In the genomic region with DNA sequence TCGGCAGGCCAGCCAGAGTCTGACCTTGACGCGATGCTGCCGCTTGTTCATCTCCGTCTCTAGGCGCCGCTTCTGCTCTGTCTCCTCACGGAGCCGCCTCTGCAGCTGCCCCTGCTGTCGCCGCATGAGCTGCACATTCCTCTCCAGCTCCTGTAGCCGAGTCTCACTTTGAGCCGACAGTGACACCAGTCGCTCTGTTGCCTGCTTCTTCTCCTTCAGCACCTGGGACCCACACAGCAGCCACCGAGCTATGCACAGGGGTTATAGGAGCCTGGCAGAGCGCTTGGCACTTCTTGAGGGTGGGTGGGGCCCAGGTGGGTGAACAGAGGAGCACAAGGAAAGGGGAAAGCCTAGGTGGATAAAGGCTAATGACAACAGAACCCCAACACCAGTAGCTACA, we compare ENCODE assay signal across 27 mouse cellular contexts. TPM values are rescaled to one million over a fixed set of nuclear protein-coding genes. Genes with fewer than 3 reads are reported as not detected.
"Had no signal": no experiment of that assay in that cellular context is flagged by ENCODE, and none has a peak within 500 bp of the region (broad histone marks: within the 10 kb centered on the region; RNA-seq: fewer than 3 reads in every experiment).

No protein-coding gene starts in this region.

- ATAC-seq: liver, embryonic 12.5 days; midbrain, embryonic 13.5 days; midbrain, embryonic 16.5 days had no signal

- H3K4me2 ChIP-seq: kidney, embryonic 15.5 days; limb, embryonic 13.5 days; liver, embryonic 12.5 days; liver, embryonic 15.5 days; lung, embryonic 15.5 days; midbrain, embryonic 13.5 days; neural tube, embryonic 13.5 days had no signal

- H3K27me3 ChIP-seq: kidney, embryonic 15.5 days; limb, embryonic 13.5 days; liver, embryonic 12.5 days; liver, embryonic 15.5 days; lung, embryonic 15.5 days; midbrain, embryonic 13.5 days; neural tube, embryonic 13.5 days had no signal

- H3K4me1 ChIP-seq: kidney, embryonic 15.5 days; limb, embryonic 10.5 days; limb, embryonic 13.5 days; liver, embryonic 12.5 days; liver, embryonic 15.5 days; lung, embryonic 15.5 days; megakaryocyte, embryonic 14.5 days; midbrain, embryonic 10.5 days; midbrain, embryonic 13.5 days; neural tube, embryonic 13.5 days had no signal

- H3K27ac ChIP-seq: kidney, embryonic 15.5 days; limb, embryonic 10.5 days; limb, embryonic 13.5 days; liver, embryonic 12.5 days; liver, embryonic 15.5 days; lung, embryonic 15.5 days; midbrain, embryonic 10.5 days; midbrain, embryonic 13.5 days; neural tube, embryonic 13.5 days had no signal

- H3K4me3 ChIP-seq: kidney, embryonic 15.5 days; limb, embryonic 10.5 days; limb, embryonic 13.5 days; liver, embryonic 12.5 days; liver, embryonic 15.5 days; lung, embryonic 15.5 days; megakaryocyte, embryonic 14.5 days; midbrain, embryonic 10.5 days; midbrain, embryonic 13.5 days; myocyte; neural tube, embryonic 13.5 days had no signal

- DNase-seq: kidney, postnatal 10 days; kidney, postnatal 36 days; liver; lung, adult 18-20 months; lung, postnatal 10 days; lung, postnatal 36 days; retina, postnatal 1 day; thymus, adult 18-20 months; thymus, postnatal 36 days had no signal

- H3K9ac ChIP-seq: kidney, embryonic 15.5 days; limb, embryonic 13.5 days; liver, embryonic 12.5 days; liver, embryonic 15.5 days; lung, embryonic 15.5 days; midbrain, embryonic 13.5 days; neural tube, embryonic 13.5 days had no signal

- H3K9me3 ChIP-seq: kidney, embryonic 15.5 days; limb, embryonic 10.5 days; limb, embryonic 13.5 days; liver, embryonic 12.5 days; liver, embryonic 15.5 days; lung, embryonic 15.5 days; megakaryocyte, embryonic 14.5 days; midbrain, embryonic 10.5 days; midbrain, embryonic 13.5 days; neural tube, embryonic 13.5 days had no signal

RNA-seq across cellular contexts. Expression of a gene that starts 12.8 kb away (rescaled TPM):
- total RNA-seq: monocyte, adult 5-6 weeks had no signal

RNA-seq across cellular contexts. Expression of a gene that starts 29.9 kb away (rescaled TPM):
- total RNA-seq: left cerebral cortex, adult 18-20 months; left cerebral cortex, postnatal 25 days; monocyte, adult 5-6 weeks; neutrophil, adult 5-6 weeks had no signal
- polyA plus RNA-seq: limb, embryonic 10.5 days; limb, embryonic 13.5 days; liver, embryonic 12.5 days; liver, embryonic 15.5 days; lung, embryonic 15.5 days; midbrain, embryonic 13.5 days; myocyte; neural tube, embryonic 13.5 days; stomach, embryonic 16.5 days had no signal

RNA-seq across cellular contexts. Expression of a gene that starts 40.2 kb away (rescaled TPM):
- total RNA-seq: neutrophil, adult 5-6 weeks had no signal

RNA-seq across cellular contexts. Expression of a gene that starts 40.2 kb away (rescaled TPM):
- total RNA-seq: monocyte, adult 5-6 weeks; neutrophil, adult 5-6 weeks had no signal
- polyA plus RNA-seq: spleen, adult 2 months had no signal
